Mouse (Mus musculus) c-Kit-positive CD71-negative TER-119-negative erythroid progenitor cells, embryonic 14.5 days (primary cell): ENCODE measurements around the gene Slc4a1.
"Not testable (repeated sequence)": the region's sequence is repeated elsewhere in the genome, so short reads cannot be mapped to it uniquely, and the experiment has no call there.

ENCODE experiments used
- DNase-seq: peaks from one replicate; pipeline ENCODE4 v3.0.0-alpha.2; 2013; ENCODE audit warnings: low read depth

The Slc4a1 gene

DNA sequence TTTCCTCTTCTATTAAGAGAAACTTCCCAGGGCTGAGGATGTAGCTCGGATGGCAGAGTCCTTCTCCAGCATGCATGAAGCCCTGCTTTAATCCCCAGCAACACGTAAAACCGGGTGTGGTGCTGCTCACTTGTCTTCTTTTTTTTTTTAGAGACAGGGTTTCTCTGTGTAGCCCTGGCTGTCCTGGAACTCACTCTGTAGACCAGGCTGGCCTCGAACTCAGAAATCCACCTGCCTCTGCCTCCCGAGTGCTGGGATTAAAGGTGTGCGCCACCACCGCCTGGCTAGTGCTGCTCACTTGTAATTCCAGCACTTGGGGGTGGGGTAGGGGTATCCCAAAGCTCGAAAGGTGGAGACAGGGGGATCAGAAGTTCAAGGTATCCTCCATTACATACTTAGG lies at the start of gene Slc4a1:
Gene Slc4a1, minus strand, starts transcription at position 101 of the 400 bp plus-strand sequence.
- not testable (repeated sequence) for DNase-seq

- no peak for DNase-seq
Measured at GRCm38 (mm10) chr11:102415034-102415802, 49.2 kb upstream of the Slc4a1 start.

GRCm38 (mm10) chr11:102413059-102413458 lies 47.1 kb upstream of the Slc4a1 start:
- DNase-seq: no peak

DNA sequence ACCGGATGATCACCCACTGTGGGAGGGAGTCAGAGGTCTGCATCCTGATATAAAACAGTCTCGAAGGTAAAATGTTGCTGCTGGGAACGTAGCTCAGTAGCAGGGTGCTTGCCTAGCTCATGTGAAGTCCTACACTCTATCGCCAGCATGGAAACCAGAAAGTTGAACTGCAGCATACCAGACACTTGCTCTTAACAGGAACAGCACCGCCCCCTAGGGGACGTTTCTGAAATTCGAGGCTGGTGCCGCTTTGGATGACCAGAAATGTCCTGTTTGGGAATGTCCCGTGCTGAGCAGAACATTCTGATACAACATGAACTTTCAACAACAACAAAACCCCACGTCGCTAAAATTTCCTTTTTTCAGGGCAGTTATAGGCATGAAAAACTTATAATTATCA lies 45.7 kb upstream of the Slc4a1 start:
- DNase-seq: peak; percentile 89

- no peak for DNase-seq
Measured at GRCm38 (mm10) chr11:102411061-102411460, 45.1 kb upstream of the Slc4a1 start.

DNA sequence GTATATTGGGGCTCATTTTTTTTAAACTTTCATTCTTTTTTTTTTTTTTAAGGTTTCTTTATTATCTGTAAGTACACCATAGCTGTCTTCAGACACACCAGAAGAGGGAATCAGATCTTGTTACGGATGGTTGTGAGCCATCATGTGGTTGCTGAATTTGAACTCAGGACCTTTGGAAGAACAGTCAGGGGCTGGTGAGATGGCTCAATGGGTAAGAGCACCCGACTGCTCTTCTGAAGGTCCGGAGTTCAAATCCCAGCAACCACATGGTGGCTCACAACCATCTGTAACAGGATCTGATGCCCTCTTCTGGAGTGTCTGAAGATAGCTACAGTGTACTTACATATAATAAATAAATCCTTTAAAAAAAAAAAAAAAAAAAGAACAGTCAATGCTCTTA lies 44.3 kb upstream of the Slc4a1 start:
- not testable (repeated sequence) for DNase-seq

GRCm38 (mm10) chr11:102409795-102410330 lies 43.9 kb upstream of the Slc4a1 start:
- DNase-seq: no peak

DNA sequence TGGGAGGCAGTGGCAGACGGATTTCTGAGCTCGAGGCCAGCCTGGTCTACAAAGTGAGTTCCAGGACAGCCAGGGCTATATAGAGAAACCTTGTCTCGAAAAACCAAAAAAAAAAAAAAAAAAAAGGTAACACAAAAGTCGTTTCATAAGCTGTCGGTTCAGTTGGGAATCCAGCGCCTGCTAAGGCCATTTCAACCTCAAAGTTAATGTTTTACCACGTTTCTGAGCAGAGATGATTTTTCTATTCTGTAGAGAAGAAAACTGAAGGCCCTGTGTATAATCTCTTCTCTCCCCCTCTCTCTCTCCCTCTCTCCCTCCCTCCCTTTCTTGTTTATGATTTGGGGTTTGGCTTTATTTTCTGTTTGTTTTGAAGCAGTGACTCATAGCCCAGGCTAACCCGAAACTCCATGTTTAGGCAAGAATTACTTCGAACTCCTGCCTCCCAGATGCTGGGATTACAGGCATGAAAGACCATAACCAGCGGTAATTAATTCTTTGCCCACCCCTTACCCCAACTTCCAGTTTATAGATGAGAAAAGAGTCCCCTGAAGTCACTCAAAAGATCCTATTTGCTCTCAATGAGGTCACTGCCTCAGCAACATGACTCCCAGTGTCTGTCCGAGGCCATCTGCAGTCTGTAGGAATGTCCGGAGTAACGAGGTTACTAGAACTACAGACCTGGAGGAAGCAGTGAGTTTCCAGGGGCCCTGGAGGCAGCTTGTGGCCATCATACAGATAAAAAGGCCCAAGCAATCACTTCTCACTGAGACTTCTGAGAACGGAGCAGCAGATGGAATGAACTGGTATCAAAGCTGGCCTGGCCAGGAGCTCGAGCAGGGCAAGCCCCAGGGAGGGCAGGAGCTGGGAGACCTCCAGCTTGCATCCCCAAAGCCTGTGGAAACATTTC lies 43.1 kb upstream of the Slc4a1 start:
- DNase-seq: no peak

- DNase-seq: peak; percentile 99
Measured at GRCm38 (mm10) chr11:102408344-102408876, 42.4 kb upstream of the Slc4a1 start.

GRCm38 (mm10) chr11:102407834-102408215 lies 41.8 kb upstream of the Slc4a1 start, which contains the start of gene Slc25a39:
TSS of gene Slc25a39 (minus strand) at chr11:102407946.
- no peak for DNase-seq

DNA sequence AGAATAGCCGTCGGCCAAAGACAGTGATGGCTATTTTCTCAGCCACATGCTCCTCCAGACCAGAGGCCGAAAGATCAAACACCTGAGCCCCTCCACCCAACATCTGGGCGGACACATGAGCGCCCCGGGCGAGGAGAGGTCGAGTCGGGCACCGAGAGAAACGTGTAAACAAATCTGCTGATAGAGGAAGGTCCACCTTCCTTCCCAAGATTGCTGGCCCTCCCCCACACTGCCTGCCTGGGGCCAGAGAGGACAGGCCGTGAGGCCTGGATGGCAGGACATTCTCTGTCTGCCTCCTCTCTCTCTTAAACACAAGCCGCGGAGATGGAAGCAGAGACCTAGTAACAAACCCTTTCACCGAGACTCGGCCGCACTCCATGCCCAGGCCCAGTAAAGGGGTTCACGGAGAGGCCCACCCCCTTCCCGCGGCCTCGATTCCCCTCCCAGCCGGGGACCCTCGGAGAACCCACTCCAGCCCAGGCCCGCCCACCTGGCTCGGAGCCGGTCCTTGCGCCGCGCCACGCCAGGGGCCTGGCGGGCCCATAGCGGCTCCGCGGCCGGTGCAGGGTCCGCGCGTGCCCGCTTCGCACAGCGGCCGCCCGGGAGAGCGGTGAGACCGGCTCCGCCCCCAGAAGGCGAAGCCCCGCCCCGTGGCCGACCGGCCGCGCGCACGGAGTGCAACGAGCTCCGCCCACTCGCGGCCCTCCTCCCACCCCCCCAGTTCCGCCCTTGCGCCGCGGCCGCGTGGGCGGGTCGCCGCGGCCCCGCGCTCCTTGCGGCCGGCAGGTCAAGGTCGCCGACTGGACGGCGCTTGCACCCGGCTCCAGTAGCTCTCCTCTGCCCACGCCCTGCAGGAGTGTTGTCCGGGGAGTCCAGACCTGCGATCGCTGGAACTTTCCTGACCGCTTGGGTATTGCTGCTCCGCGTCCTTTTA lies 41.2 kb upstream of the Slc4a1 start:
- DNase-seq: peak; percentile 74

GRCm38 (mm10) chr11:102406401-102406800 lies 40.4 kb upstream of the Slc4a1 start:
- DNase-seq: no peak

DNA sequence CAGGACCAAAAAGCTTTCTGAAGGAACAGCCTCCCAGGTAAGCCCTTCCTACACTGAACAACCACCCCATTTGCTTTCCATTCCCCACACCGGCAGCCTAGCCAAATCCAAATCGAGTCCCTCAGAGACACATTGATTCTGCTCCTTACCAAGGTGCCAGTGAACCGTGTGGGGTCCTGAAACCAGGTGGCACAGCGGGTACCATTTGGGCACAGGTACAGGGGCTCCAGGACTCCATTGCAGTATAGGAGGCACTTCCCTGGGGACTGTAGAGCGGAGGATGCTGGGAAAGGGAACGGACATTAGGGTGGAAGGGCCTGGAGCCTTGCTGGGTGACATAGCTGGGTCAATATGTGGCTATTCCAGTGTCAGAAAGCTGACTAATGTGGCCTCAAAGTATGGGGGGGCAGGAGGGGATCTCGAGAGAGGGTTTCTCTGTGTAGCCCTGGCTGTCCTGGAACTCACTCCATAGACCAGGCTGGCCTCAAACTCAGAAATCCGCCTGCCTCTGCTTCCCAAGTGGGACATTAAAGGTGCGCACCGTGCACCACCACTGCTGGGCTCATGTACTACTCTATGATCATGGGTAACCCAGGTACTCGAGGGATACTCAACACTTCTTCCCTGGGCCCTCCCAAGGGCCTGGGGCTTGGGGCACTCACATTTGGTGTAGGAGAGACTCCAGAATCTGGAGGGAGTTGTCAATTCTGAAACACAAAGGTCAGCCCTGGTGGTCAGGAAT lies 39.7 kb upstream of the Slc4a1 start:
- DNase-seq: no peak

DNA sequence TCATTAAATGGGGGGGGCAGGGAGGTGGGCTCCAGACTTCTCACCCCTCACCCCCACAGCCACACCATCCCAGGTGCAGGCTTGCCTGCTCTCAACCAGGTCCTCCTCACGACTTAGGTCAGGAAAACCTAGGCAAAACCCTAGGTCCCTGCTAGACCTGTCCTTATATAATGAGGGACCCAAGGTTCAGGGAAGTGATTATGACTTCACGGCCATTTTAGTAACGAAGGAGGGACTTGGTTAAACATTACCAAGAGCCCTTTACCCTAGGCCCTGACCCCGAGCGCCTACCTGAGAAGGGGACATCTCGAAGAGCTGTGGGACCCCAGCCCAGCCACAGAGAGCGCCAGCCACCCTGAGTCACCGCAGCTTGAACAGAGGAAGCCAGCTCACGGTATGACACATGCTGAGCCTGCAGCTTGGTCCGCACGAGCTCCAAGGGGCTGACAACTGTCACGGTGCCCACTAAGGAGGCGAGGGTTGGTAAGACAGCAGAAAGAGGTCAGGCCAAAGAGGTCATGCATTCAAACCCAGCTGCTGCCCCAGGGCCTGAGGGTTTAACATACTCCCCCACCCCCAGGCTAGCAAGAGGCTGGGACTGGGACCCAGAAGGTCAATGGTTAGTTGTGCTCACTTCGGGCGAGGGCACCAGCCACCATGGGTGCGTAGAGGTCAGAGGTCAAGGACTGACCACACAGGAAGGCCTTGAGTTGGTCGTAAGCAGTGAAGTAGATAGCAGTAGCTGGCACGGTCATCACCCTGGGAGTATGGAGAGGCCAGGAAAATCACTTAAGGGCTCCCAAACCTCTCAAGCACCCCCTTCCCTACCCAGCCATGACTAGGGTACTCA lies 38.4 kb upstream of the Slc4a1 start:
- DNase-seq: no peak

- no peak for DNase-seq
Measured at GRCm38 (mm10) chr11:102403657-102404056, 37.7 kb upstream of the Slc4a1 start.

DNA sequence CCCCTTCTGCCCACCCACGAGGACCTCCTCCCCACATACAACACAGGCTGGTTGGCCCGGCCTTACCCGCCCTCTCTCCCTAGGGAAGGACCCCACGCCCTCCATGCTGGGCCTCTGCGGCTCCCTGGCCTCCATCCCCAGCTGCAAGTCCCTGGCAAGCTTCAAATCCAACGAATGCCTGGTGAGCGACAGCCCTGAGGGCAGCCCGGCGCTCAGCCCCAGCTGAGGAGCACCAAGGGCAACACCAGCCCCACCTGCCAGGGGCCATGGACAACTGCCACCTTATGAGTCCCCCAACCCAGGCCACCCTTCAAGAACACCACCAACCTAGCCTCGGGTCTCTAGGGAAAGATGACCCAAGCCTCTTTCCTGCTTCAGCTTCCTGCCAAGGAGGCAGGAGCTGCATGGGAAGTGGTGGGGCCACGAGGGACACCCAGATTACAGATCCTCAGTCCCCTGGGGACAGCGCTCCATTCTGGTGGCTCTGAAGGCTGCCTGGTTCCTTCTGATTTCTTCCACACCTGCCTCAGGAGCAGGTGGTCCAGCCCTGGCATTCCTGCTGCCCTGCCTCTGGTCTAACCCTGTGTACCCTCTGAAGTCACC lies 36.0 kb upstream of the Slc4a1 start:
- no peak for DNase-seq

GRCm38 (mm10) chr11:102400513-102401084 lies 34.6 kb upstream of the Slc4a1 start:
- DNase-seq: no peak

GRCm38 (mm10) chr11:102399610-102400072 lies 33.6 kb upstream of the Slc4a1 start:
- no peak for DNase-seq

DNA sequence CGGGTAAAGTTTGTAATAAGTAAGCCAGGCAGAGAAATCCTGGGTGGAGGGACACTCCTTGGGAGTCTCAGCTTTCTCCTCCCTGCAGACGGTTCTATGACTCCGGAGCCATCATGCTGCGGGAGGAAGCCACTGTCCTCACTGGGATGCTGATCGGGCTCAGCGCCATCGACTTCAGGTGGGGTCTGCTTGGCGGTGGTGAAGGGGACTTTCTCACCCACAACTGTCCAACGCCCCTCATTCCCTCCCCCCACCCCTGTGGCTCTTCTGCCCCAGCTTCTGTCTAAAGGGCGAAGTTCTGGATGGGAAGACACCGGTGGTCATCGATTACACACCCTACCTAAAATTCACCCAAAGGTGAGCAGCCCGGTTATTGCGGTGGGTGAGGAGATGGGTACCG lies 33.1 kb upstream of the Slc4a1 start:
- DNase-seq: no peak
